Mouse (Mus musculus): ENCODE data around the gene Fbln7.

DNA sequence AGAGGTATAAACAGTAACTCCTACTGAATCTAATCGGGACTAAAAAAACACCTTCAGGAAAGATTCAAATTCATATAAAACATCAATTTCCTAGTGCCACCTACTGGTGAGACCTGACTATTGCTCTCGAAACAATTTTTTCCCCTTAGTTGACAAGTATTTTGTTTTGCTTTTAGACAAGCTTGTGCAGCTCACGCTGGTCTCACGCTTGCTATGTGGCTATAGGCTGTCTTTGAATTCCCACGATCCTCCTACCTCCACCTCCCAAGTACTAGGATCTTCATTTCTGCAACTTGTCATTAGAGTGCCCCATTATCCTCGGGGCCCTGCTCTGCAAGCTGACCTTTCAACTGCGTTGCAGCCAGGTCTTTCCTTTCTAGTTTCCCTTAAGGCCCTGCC is 45.4 kb upstream of the Fbln7 start:
- TF ChIP-seq CTCF (IDR thresholded peaks at IDR 0.05; ENCODE audit: extremely low read depth, insufficient read length, insufficient replicate concordance, low read depth, low read length) (peak; percentile 43; the same call in 1 of the 2 replicates), POLR2A (IDR thresholded peaks at IDR 0.05; ENCODE audit: low read depth, low read length) (no peak)
